Mouse (Mus musculus): ENCODE measurements around the gene Tnik.

The Tnik gene

DNA sequence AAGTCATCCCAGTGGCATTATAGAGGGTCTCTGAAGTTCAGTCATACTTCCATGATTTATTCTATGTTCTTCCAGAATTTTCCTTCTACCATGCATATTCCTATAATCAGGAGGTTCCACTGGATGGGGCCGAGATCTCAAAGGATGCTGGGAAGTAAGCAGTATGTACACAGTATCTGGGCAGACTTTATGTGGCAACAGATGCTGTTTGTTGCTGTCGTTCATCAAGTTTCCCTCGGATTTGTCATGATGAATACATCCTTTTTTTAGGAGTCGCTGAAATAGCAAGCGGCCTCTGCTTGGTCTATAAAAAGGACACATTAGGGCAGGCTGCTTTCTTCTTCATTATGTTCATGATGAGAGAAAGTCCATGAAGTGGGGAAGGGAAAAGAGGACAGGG is 349.3 kb downstream of the Tnik start:
- no peak for DNase-seq (ENCODE audit: low read depth, low spot score)

DNA sequence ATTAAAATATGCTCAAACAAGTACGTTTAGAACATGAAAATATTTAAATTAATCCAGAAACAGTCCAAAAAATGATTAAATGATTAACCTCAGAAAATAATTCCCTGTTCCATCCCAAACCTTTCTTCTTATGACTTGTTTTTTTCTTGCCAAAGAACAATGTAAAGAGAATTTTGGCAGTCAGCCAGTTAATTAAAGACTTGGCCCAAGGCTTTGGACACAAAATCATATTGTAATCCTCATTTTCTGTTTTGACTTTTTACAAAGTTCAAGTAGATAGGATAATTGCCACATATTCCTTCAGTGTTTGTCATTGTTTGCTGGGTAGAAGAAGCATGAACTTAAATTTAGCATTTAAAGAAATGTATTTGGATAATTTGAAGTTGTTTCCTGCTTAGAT is 353.4 kb downstream of the Tnik start:
- DNase-seq (ENCODE audit: low read depth, low spot score), result no peak

DNA sequence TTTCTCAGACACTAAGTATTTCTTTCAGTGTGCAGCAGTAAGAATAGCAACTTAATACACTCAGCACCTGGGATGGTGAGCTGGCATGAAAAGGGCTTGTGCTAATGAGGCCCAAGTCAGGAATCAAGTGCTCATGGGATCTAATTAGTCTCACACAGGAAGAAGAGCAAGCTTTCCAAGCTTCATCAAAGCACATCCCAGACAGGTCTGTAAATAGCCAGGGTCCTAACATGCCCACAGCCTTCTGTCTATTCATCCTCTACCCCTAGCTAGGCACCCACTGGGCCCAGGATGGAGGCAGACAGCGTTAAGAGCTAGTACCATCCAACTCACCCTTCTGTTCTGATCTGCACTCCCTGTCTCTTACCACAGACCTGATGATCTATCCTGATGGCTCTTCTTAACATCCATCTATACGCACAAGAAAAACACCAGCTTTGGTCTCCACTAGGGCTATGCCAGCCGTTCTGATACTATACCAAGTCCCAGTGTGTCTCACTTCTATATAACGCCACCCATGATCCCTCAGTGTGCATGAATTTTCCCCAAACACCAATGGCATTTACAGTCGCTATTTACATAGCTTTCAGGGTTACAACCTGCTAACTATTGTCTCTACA is 354.1 kb downstream of the Tnik start:
- DNase-seq (ENCODE audit: low read depth, low spot score), result no peak

DNA sequence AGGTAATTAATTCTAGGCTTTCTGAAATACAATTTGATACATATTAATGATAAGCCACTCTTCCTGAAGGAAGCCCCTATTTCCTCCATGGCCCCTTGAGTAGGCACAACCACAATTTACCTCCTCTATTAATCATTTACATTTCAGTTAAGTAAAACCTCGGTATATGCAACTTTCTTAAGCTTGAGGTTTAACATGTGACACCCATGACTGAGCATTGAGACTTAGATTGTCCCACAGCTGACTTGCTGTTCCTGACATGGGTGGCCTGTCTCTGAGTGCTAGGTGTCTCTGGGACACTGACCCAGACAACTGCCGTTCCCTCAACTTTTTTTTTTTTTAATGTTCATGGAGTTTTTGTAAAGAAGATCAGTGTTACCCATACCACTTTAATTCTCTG is 358.8 kb downstream of the Tnik start:
- no peak for DNase-seq (ENCODE audit: low read depth, low spot score)

DNA sequence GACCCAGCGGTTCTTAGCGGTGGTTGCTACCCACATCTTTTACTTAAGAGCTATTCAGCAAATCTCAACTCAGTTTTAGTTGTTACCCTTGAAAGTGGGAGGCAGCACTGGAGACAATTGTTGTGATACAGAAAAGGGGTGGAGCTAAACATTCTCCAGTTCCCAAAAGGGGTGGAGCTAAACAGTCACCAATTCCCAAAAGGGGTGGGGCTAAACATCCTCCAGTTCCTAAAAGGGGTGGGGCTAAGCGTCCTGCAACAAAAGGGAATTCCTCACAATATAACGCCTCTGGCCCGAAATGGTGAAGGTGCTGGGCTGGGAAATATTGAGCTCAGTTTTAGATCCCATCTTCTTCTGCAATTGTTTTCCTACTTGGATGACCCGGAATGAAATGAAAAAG is 363.8 kb downstream of the Tnik start:
- DNase-seq (ENCODE audit: low read depth, low spot score), result peak; percentile 87

DNA sequence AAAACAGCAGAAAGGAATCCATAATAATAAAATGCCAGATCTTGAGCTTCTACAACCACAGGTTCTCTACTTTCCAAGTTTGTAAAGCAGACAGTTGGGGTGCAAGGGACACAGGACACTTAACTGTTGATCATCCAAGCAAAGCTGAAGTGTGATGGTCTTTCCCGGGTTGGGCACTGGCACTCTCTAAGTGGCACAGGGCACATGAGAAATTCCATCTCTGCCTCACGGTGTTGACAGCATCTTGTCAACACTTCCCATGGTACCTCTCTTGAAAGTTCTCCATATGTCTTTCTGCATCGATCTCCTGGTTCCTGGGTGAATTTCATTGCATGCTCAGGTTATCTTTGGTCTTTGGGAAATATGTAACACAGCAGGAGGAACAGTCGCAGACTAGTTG is 373.8 kb downstream of the Tnik start:
- DNase-seq (ENCODE audit: low read depth, low spot score), result no peak

DNA sequence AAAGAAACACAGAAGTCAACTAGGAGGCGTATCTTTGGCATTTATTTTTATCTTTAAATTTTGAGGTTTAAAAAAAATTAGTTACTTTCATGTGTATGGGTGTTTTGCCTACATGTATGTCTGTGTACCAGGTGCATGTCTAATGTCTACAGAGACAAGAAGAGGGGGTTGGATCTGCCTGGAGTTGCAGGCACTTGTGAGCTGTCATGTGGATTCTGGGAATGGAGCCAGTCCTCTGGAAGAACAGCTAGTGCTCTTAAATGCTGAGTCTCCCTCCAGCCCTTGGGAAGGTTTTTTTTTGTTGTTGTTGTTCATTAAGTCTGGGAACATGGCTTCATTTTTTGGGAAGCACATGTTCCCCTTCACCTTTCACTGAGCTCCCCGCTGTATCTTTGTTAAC is 375.9 kb downstream of the Tnik start:
- no peak for DNase-seq (ENCODE audit: low read depth, low spot score)

DNA sequence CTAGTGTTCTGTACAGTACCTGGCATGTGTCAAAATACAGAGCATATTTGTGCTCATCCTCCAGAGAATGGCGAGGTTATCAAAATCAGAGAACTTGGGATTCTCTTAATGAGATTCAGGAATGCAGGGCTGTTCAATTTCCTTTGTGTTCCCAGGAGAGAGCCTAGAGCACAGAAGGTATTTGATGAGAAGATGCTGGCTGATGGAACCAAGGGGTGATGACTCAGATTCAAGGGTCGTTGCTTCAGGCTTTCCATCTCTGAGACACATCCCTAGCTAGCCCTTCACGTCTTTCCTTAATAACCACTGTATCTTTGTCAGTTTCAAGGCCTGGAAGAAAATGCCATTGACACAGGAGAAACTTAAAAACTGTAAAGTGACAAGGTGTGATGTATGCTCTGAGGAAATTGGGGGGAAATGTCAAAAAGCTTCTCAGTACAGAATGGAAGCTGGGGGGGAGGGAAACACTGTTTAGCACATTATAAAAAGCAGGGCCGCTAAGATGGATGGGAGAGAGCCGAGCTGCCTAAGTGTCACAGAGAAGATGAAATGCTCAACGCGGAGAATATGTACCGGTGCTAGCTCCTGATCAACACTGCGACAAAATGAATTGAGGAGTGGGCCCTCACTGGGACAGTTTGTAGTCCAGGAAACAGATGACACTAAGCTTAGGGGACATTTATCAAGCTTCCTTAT is 380.4 kb downstream of the Tnik start:
- DNase-seq (ENCODE audit: low read depth, low spot score), result no peak

DNA sequence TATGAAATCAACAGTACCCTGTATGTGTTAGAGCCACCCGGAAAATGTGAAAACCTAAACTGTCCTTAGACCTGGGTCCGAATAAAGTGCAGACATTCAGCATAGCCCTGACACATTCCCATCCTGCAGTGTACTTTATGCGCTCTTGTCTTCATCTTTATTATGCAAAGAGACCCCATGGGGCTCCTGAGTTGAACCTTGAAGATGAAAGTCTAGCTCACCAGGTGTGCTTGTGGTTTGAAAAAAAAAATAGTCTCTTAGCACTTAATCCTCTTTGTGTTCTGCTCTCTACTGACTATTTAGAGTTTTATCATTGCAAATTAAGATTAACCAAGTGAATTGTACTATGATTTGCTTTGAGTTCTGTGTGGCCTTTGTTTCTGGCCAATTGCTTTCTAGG is 389.6 kb downstream of the Tnik start:
- DNase-seq (ENCODE audit: low read depth, low spot score), result peak; percentile 92

DNA sequence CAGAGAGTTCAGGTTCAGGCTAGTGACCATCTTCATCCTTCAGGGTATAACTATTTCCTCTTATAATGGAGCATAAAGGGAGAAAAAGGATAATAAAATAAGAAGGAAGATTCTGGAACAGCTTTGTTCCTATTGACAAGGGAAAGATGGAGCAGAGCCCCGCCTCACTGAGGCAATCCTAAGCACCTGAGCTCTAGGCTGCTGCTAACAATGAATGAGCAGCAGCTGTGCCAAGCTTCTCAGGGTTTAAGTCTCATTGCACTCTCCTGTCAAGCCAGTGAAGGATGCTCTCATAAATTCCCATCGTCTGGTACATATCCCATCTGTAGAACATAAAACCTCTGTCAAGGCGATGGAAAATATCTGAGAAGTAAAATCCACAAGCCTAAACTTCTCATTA is 390.0 kb downstream of the Tnik start:
- DNase-seq (ENCODE audit: low read depth, low spot score), result peak; percentile 50

DNA sequence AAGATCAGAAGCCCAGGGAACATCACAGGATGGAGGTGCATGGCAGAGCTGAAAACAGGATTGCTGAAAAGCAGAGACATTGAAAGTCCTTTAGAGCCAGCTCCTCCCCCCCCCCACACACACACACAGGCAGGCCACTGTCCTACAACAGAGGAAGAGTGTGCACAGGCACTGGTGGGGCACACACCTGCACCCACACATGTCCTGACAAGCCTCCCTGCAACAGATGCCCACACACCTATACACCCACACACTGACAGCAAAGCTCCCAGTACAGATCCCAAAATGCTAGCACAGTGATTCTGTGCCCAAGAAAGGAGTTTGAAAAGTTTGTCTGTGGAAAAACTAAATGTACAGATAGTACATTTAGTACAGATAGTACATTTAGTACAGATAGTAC is 391.7 kb downstream of the Tnik start:
- no peak for DNase-seq (ENCODE audit: low read depth, low spot score)

DNA sequence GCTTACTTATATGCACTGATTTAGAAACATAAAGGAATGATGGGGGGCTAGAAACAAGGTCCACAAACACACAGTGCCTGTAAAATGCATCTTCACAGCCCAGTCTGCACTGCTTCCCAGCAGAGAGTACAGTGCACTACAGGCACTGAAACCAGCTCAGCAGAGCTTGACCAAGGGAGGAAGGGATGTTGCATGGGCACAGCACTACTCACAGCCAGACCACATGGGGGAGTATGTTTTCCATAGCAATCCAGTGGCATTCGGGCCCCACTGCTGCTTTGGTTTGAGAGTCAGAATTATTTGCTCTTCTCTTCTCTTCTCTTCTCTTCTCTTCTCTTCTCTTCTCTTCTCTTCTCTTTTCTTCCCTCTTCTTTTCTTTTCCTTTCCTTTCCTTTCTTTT is 395.3 kb downstream of the Tnik start:
- DNase-seq (ENCODE audit: low read depth, low spot score), result peak; percentile 16

DNA sequence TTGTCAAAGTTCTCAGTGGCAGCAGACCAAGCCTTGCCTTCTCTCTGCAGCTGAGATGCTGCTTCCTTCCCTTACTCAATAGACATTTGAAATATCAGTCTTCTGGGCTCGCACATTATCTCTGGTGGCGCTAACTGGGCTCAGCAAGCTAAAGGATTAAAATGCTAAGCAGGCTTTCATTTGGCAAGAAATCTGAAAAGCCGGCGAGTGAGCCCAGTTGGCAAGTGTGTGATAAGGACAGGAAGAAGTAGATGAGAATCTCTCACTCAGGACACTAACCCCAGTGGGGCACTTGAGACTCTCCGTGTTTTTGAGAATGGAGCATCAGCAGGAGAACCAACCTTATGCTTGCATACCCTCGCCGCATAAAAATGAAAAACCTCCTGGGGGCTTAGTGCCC is 417.8 kb downstream of the Tnik start:
- no peak for DNase-seq (ENCODE audit: low read depth, low spot score)

DNA sequence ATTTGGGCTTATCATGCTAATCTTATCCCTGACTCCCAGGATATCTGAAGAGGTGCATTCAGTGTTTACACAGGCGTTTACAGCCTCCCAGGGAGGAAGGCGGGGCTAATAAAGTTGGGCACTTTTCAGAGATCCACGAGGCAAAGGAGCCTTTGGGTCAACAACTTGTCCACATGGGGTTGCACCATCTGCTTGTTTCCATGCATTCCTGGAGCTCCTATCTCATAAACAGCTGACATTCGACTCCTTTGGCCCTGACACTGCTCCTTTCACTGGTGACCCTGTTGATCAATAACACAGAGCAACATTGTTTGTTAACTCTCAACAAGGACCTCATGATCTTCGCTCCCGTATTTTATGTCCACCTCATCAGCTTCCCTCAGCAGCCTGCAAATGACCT is 418.9 kb downstream of the Tnik start:
- no peak for DNase-seq (ENCODE audit: low read depth, low spot score)

DNA sequence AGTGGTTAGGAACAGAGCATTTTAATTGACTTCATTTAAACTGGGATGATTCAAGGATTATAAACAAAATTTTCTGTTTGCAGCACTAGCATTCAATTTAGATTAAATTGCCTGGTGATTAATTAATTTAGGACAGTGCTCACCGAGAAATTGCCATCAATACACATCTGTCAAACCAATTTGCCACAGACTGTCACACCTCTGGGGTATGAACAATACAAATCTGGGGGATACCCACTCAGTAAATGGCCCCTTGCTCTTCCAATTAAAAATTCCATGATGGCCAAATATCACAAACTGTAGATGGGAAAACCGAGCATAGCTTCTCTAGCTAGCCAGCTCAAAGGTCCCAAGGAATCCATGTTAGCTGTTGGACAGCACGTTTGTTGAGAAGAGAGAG is 419.4 kb downstream of the Tnik start:
- no peak for DNase-seq (ENCODE audit: low read depth, low spot score)

DNA sequence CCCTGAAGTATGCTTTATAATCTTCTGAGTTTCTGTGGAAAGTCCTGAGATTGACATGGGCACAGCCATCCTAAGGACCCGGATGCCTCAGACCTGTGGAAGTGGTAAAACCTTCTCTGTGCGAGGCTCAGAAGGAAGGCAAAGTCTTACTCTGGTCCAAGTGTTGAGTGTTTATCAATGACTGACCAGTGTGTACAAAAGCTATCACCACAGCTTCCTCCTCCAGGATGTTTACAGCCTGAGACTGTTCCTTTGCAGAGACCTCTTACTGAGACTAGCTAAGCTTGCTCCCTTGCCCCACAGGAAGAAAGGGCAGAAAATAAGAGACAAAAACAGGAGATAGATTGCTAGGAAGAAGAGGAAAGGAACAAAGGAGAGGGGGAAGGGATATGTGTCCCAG is 422.5 kb downstream of the Tnik start:
- no peak for DNase-seq (ENCODE audit: low read depth, low spot score)

DNA sequence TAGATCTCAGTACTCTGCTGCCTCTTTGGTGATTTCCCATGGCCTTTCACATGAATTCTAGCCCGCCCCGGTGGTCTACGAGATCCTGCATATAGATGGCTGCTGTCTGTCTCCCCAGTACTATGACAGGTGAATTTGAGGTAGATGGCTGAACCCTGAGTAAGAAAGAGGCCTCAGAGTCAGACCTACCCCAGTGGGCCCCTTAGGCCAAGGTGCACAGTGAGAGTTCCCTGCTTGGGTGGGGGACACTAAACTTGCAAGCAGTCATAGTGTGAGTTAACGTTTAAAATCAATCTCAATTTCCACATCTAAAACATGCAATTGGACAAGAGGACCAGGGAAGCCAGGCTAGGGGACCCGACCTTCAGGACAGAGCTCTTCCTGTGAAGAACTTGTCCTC is 431.8 kb downstream of the Tnik start:
- no peak for DNase-seq (ENCODE audit: low read depth, low spot score)

DNA sequence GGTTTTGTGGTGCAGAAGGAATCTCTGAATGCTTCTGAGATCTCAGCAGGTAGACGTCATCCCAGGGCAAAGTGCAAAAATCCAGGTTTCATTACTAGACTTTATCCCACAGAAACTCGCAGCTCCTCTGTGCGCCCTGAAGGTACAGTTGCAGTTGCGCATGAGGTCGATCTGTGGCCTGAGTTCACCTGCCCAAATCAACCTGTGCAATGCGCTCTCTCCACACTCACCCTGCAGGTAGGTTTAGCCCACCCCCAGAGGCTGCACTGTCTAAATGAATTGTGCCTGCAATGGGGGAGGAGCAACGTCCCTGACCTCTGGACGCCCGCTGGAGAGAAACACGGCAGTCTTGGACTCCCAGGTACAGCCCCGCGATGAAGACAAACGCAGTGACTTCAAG is 432.6 kb downstream of the Tnik start:
- peak; percentile 21 for DNase-seq (ENCODE audit: low read depth, low spot score)

DNA sequence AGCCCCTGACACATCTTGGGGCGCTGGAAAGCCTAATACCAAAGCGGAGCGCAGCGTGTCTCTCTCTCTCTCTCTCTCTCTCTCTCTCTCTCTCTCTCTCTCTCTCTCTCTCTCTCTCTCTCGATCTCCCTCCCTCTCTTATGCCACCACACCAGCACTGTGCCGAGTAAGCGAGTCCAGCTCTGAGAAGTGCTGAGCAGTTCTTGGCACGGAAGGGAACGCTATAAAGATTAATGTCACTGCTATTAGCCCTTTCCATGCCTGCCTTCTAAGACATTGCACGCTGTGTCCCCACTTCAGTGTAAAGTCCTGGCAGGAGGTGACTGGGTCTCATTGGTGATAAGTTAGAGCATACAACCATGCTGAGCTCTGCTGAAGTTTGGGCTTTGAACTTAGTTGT is 433.1 kb downstream of the Tnik start:
- no peak for DNase-seq (ENCODE audit: low read depth, low spot score)

DNA sequence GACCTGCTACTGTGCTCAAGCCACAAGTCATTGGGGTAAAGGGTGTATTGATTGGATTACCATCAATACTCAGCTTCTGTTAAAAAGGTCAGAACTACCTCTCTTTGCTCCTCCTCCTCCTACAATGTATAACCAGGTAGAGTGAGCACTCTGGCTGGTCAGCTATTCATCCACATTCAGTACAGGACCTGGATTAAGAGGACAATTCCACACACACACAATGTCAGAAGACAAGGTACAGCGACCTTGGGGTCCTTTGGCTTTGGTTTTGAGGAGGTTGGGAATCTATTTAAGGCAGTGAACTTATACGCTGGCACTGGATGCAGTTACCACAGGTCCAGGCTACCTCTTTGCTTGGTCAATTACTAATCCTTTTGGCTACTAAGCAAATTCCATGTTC is 434.8 kb downstream of the Tnik start, which contains the start of gene Slc2a2:
TSS of gene Slc2a2 (plus strand) at position 107 of the 400 bp plus-strand sequence.
- no peak for DNase-seq (ENCODE audit: low read depth, low spot score)

DNA sequence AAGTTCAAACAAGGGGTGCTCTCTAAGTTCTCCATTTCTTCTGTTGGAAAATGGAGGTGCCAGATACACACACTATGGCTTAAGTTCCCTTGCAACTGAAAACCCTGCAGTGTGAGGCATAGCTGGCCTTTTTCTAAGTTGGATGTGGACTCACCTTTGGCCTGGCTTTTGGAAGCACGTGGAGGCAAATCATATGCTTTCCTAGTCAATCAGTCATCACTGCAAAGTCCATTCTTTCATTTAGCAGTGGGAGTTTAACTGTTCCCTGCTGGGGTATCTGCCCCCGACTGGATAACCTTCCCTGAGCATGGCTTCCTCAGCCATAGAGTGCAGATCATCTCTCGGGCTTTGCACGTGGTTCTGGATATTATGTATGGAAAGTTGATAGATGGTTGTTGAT is 436.6 kb downstream of the Tnik start:
- no peak for DNase-seq (ENCODE audit: low read depth, low spot score)

DNA sequence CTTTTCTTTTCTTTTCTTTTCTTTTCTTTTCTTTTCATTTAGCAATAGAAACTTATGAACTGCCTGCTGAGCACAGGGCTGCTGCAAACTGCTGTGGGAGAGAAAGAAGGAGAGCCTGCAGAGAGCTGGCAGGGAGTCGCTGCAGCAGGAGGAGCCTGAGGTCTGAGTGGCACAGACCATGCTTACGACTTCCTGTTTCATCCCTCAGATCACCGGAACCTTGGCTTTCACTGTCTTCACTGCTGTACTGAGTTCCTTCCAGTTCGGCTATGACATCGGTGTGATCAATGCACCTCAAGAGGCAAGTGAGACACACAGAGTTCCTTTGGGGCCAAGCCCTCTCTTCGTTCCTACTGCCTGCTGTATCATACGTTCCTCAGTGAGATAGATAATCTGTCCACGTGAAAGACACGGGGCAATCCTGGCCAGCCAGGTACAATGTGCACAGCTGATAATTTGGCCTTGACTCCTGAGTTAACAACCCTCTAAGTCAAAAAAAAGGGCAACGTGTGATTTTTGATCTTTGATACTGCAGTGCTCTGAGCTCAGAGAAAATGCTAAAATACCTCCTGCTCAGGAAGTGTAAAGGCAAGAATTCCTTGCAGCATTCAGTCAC is 442.6 kb downstream of the Tnik start:
- DNase-seq (ENCODE audit: low read depth, low spot score), result no peak

DNA sequence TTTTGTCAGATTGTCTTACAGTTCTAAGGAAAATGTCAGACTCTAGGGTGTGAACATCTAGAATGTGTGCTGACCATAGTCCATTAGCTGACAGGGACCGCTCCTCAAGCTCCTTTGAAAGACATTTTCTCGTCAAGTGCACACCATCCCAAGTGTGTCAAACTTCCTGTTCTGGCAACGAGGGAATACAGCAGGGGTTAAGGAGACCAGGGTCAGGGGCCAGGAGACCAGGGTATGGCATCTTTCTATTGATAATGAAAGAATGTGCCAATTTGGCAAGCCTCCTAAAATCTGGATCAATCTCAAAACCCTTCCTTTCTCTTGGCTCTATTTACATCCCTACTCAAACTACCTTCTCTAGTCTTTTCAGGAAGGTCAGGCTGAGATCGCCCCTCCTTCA is 443.7 kb downstream of the Tnik start:
- no peak for DNase-seq (ENCODE audit: low read depth, low spot score)
